Mouse (Mus musculus): ENCODE measurements at regions not wholly inside any gene's neighbourhood (a gene's known extent, or its start where the extent isn't known, plus 50 kb on each side); places are given as distances from the start of the nearest gene placed in this dataset.

DNA sequence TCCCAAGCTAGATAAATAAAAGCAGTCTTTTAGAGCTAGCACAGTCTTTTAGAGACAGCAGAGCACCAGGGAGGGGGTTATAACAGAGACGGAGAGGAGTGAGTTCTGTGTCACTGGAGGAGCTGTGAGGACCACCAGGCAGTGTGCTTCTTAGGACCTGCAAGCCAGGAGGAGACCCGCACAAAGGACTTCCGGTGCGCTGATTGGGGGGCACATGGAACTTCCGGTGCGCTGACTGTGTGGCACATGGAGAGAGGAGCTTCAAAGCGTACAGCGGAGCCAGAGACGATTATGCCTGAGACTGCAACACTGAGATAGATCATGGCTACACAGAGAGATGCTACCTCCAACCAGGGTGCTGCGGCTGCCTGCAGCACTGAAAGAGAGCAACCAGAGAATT is 53.4 kb downstream of the Rpl37a start:
- peak; percentile 55 for DNase-seq (ENCODE audit: low read depth, low spot score)

DNA sequence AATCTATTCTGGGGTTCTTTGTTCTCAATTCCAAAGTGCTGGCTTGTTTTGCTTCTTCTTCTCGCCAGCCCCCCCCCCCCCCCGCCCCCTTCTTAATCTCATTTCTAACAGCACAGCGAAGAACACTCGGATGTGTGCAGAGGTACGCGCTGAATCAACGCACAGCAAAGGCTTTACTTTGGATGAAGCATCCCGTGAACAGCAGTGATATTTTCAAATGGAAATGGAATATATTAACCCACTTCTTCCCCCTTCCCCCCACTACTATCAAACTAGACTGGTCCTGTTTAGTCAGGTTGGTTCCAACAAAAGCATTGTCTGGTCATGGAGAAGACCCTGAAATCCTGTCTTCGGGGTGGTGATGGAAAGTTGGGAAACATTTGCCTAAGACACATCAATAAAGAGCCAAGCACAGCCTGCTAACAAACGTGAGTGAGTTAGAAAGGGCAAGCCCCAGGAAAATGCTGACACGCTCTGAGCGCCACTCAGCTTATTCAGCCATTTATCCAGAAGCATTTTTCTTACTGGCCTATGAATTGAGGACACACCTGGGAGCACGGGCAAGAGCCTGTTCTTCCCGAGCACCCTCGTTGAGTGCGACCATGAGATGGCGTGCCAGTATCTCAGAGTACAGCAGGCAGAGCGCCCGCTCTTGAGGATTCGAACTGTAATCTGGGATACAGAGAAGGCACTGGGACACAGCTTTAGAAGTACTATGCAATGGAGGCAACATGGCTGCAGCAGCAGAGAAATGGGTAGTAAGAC is 54.1 kb downstream of the Rpl37a start:
- peak; percentile 51 for DNase-seq (ENCODE audit: low read depth, low spot score)

DNA sequence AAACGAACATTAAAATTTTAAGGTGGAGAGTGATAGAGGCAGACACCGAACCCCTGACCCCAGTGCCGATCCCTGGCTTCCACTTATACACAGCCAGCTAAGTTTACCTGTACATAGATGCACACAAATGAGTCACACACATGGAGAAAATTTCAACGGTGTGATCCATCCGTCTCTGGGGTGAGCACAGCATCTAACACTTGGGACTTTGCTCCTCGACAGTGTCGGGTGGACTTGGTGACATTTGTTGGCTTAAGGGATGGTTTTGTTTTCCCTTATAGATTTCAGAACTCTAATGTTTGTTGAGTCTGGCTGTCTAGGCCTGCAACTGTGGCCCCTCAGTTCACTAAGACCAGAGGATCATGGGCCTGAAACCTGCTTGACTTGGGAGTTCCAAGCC is 54.9 kb upstream of the Igfbp2 start:
- DNase-seq (ENCODE audit: low read depth, low spot score): no peak

DNA sequence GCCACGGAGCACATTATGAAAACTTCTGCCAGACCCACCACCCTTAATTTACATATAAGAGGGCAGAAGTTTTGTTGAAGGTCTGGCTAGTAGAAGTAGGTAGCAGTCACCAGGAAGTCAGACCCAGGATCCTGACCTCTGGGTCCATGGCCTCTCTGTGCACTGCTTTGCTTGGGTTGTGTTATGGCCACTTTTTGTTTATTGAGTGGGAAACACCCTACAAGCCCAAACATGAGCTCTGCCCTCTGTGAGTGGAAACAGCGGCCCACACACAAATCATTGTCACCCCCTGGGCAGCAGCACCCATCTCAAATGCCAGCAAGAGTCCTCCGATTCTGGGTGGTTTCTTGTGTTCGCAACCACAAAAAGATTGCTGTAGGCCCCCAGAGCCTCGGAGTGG is 51.6 kb upstream of the Igfbp2 start:
- no peak for DNase-seq (ENCODE audit: low read depth, low spot score)

DNA sequence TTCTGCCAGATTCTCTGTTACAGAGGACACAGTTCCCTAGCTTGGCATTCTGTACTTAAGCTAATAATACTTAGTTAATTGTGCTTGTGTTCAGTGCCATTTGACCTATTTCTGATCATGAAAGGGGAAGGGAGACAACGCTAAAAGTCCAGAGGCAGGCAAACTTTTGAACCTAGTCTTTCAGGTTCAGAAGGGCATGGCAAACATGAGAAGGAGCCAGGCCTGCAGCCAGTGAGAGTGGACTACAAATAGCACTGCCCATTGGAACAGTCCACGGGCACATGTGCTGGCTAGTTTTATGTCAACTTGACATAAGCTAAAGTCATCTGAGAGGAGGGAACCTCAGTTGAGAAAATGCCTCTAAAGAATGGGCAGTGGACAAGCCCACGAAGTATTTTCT is 51.1 kb upstream of the Igfbp2 start:
- no peak for DNase-seq (ENCODE audit: low read depth, low spot score)

Data from ZHBTc4 (cell line).